Mouse (Mus musculus): ENCODE measurements around the gene Rin3.

Gene Rin3

DNA sequence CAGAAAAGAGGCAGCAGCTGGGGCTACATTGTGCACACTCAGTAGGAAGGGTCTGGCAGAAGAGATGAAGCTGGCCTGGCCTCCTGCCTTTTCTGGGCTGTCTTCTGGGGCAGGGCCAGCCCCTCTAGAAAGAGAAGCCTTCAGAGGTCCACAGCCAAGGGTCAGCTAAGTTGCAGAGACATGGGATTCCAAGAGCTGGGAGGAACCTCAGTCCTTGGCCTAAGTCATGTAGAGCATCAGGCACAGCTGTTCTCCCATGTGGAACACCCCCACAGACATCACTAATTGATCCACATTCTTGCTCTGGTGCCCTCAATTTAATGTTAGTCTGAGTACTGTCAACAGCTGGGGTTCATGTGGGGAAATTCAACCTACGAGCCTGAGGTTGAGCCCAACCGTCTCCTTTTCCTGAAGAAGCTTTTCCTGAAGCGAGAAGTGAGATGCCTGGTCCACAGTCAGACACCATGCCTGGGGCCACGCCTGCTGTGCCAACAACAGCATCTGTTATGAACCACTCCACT is 20.0 kb downstream of the Rin3 start:
- no peak for DNase-seq (ENCODE audit: low spot score)

DNA sequence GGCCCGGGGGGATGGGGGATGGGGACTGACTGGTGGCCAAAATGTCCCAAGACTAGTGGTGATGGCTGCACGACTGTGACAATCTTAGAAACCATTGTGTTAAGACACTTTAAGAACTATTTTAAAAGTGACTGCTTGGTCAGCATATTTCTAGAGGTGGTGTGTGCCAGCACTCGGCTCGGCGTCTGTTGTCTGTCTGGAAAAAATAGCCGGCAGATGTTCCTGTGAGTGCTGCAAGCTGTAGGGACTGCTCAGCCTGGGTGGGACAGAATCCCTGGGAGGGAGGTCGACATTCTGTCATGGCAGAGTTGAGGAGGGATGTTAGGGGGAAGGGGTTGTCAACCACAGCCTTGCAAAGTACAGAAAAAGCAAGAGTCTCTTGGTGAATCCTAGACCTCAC is 21.0 kb downstream of the Rin3 start:
- no peak for DNase-seq (ENCODE audit: low spot score)

DNA sequence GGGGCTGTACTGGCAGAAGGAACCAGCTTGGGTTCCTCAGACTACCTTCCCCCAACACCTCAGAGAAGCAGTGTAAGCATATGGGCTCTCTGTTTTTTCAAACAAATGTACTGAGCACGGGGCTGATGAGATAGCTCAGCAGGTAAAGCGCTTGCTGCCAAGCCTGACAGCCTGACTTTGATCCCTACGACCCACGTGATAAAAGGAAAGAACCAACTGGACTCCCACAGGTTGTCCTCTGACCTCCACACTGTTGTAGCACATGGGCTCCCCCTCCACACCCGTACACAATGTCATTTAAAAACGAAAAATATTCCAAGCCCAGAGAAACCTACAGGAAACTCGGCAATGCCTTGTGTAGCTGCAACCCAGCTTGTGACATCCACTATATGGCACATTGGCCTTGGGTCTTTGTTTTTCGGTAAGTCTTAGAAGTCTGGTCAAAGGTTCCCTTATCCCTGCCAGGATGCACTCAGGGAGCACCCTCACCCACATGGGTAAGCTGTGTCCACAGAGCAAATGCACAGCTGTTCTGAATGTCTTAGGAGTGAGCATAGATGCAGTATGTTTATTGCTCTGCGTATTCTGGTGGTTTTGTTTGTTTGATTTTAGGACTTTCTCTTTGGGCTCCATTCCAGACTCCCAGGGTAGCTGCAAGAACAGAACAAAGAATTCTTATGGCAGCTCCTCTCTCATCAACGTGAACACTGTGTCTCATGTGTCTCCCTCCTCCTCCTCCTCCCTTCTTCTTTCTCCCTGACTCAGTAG is 22.4 kb downstream of the Rin3 start:
- DNase-seq (ENCODE audit: low spot score): peak; percentile 67

GRCm38 (mm10) chr12:102308001-102308456 is 25.2 kb downstream of the Rin3 start:
- no peak for DNase-seq (ENCODE audit: low spot score)

DNA sequence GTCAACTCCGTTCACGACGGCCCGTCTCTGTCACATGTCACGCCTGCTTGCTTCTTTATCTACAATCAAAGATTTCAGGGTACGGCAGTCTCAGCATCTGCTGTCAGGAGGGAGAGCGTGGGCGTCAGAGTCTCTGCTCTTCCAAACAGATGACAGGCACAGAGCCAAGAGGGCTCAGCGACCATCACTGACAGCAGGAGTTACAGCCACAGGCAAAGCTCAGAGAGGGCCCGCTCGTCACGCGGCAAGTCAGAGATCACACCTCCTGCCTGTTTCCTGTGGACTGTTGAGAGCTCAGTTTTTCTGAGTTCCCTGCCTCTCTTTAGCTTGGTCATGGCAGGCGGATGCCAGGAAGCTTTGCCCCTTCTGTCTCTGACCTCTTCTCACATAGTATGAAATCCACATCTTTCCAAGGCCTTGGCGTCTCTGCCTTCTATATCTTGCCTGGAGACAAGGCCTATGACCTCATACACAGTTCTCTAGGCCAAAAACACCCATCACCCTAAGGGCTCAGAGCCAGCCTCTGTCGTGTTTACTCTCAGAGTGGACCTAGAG is 25.7 kb downstream of the Rin3 start:
- DNase-seq (ENCODE audit: low spot score): no peak

DNA sequence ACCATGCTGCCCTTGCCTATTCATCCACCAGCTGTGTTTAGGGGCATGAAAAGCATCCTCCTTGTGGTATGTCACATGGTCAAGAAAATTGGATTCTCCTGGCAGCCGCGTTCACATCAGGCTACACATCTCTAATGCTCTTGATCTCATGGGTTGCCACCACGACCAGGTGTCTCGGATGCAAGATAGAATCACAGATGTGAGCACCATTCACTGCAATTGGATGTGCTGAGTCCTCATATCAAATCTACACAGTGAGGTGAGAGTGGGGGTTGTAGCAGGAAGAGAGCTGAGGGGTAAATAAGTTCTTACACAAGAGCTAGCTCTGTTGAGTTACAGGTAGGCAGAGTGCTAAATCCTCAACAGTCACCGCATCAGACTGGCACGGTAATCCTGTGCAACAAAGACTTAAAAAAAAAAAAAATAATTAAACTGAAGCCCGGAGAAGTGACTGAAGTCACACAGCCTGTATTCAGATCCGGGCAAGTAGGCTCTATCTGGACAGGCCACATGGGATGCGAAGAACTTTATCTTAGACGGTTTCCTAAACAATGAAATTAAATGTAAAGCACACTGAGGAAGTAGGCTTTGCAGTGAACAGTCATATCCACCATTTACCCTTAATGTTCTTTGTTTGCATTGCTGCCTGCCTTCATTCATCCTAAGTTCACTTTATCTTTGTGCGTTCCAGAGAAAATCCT is 26.4 kb downstream of the Rin3 start:
- no peak for DNase-seq (ENCODE audit: low spot score)

DNA sequence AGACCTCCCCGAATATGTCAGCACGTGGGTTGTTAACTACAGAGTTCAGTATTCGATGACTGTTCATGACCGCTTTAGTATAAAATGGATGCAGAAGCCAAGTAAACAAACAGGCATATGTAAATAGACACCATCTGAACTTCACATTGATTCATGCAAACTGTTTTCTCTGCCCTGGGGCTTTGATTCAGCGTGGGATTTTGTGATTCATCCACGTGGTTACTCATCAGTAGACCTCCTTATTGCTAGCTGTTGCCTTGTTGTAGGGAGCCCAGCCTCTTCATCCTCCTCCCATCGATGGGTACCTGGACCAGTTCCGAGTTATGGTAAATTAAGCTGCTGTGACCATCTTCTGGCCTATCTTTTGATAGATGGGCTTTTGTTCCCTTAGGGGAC is 26.9 kb downstream of the Rin3 start:
- no peak for DNase-seq (ENCODE audit: low spot score)

DNA sequence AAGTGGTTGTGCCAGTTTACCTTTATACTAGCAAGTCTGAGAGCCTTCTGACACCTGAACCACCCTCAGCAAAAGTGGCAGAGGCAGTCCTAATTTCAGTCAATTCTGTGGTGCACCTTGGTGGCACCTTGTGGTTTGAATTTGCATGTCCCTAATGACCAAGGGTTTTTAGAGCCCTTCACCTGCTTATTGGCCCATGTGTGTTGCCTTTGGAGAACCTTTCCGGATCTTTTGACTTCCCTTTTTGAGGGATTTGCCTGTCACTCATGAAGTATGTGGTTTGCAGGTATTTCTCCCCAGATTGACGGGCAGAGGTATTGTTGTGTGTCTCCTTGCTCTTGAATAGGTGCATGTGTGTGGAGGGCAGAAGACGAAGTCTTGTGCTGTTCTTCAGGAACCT is 27.4 kb downstream of the Rin3 start:
- DNase-seq (ENCODE audit: low spot score): no peak

DNA sequence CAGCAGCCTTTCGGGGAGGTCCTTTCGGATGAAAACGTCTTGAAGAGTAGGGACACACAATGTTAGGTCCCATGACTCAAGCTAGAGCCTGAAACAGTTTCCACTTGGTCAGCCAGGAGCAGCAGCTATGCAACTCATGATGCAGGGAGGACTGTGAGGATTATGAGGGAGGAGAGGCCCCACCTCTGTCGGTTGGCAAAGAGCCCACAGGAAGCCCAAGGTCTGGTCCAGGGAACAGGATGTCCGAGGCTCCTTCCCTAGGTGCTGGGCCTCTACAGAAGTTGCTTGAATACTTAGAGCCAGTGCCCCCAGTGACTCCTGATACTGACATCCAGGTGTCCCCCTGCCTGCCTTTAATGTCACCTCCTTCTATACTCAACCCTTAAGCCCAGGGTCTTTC is 28.6 kb downstream of the Rin3 start:
- no peak for DNase-seq (ENCODE audit: low spot score)

DNA sequence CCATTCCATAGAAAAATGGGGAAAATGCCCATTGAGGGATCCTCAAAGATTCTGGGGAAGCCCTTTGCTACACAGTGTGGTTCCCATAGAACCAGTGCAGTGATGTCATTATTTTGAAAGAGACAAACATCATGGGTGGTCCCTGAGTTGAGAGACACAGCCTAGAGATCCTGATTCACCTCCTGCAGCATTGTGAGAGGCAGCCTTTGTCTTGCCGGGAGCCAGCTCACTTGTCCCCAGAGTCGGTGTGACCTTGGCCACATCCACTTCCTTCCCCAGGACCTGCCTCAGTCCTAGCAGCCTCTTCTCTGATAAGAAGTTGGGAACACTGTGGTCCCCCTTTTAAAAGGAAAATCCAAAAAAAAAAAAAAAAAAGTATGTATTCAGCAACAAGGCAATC is 36.3 kb downstream of the Rin3 start:
- DNase-seq (ENCODE audit: low spot score): no peak

- DNase-seq (ENCODE audit: low spot score): peak; percentile 53
These were observed 37.1 kb downstream of the Rin3 start for GRCm38 (mm10) chr12:102319899-102320298.

DNA sequence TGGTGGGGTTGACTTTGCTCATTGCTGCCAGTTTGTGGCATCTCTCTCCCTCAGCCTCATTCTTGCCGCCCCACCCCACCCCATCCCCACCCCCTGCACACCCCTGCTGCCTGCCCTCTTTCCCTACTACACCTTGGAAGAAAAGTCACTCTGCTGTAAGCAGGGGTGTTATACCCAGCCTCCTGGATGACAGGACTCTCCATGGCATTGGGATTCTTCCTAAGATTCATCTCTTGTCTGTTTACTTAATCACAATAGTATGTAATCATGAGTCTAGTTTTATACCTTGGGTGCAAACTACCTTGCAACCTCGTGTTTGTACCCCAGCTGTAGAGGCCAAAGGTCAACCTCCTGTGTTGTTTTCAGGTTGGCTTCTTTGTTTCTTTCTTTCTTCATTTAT is 37.5 kb downstream of the Rin3 start:
- DNase-seq (ENCODE audit: low spot score): no peak

GRCm38 (mm10) chr12:102321064-102321728 is 38.3 kb downstream of the Rin3 start:
- no peak for DNase-seq (ENCODE audit: low spot score)

DNA sequence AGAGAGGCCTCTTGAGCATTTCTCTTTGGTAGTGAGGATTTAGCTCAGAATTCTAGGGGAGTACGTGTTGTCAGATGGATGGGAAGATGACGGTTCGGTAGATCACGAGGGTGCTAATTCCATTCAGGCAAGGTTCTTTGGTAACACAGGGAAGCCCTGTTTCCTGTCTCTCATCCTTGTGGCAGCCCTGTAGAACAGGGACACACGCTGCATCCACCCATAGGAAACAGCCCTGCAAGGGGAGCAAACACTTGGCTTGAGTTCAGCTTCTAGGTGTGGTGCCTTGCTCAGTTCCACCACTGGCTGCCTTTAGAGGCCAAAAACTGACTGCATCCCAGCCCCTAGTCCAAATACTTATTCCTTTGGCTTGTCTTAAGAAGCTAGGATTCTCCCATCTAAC is 39.0 kb downstream of the Rin3 start:
- no peak for DNase-seq (ENCODE audit: low spot score)

DNA sequence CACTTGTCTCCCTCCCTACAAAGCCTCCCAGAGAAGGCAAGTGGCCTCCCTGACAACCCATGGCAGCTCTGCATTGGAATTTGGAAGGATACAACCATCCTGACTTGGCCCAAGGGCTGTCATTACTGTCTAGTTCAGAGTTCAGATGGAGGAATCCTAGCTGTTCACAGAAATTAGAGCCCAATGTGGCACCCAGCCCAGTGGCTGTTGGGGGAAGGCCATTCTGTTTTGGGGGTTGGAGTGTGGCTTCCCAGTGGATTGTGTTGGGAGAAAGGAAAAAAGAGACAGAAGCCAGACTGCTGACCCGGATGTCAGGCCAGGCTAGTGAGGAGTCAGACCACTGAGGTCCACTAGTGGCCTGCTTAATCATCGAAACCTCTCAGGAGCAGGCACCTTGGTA is 40.5 kb downstream of the Rin3 start:
- no peak for DNase-seq (ENCODE audit: low spot score)

- DNase-seq (ENCODE audit: low spot score): no peak
These were observed 41.5 kb downstream of the Rin3 start for GRCm38 (mm10) chr12:102324156-102324885.

DNA sequence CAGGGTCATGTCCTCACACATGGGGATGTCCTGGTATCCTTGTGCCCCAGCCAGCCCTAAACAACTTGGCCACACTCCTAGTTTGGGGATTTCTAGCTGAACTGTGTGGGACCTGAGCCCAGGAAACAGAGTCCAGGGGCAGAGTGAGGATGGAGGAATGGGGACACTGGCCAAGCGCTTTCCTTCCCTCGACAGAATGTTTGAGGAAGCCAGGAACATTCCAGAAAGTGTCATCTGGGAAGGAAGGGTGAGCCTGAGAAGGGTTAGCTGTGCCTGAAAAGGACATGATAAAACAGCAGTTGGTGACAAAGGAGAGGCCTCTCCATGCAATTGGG is 42.0 kb downstream of the Rin3 start:
- no peak for DNase-seq (ENCODE audit: low spot score)

- no peak for DNase-seq (ENCODE audit: low spot score)
These were observed 44.0 kb downstream of the Rin3 start for GRCm38 (mm10) chr12:102326753-102327340.

- DNase-seq (ENCODE audit: low spot score): no peak
These were observed 44.7 kb downstream of the Rin3 start for GRCm38 (mm10) chr12:102327525-102327924.

DNA sequence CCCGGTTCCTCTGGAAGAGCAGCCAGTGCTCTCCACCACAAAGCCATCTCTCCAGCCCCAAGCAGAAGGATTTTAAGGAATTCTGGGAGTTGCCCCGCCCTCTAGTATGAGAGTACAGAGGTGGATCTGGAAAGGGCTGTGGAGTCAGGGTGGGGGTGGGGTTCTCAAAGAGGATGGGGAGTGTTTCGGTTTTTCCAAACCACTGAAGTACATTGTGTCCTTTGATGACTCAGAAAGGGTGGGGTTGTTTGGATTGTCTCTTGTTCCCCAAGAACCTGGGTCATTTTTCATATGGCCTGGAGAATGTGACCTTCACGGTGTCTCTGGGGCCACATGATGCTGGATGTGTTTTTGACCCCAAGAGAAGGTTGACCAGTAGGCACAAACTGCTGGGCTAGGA is 45.2 kb downstream of the Rin3 start:
- no peak for DNase-seq (ENCODE audit: low spot score)

DNA sequence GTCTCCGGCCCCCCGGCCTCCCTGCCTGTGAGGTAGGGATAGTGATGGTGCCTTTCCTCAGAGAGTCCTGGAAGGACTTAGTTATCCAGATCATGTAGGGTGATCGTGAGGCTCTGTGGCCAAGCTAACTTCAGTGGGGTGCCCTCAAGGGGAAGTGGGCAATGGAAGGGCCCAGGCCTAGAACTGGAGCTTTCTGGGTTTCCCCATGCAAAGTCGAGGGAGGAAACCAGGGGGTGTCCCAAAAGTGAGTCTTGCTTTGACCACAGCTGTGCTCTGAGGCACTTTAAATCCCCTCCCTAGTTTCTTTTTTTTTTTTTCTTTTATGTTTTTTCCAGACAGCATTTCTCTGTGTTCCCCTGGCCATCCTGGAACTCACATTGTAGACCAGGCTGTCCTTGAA is 47.3 kb downstream of the Rin3 start:
- DNase-seq (ENCODE audit: low spot score): no peak

- DNase-seq (ENCODE audit: low spot score): no peak
These were observed 47.9 kb downstream of the Rin3 start for GRCm38 (mm10) chr12:102330731-102331130.
